Mouse (Mus musculus) layer of hippocampus, adult 2 months (tissue): ENCODE measurements around the gene Acbd6. TPM values are rescaled to one million over a fixed set of nuclear protein-coding genes. Genes with fewer than 3 reads are reported as not detected.

Experiments used
- DNase-seq, 2 experiments: peaks; one replicate each; pipeline ENCODE4 v3.0.0; 2022; ENCODE audit warnings: low spot score in 2 of 2
- H3K27ac ChIP-seq: fragments of 200-600 bp; 2 replicates; pipeline ENCODE4 v1.8.1; 2022
- H3K4me3 ChIP-seq: fragments of 200-600 bp; 2 replicates; pipeline ENCODE4 v1.8.1; 2022; ENCODE audit warnings: mild to moderate bottlenecking
- CTCF ChIP-seq: fragments of 200-600 bp; conservative IDR thresholded peaks from 2 replicates; pipeline ENCODE4 v1.8.1; 2022; ENCODE audit warnings: antibody characterized with exemption, mild to moderate bottlenecking, moderate library complexity
- total RNA-seq, 2 experiments: library from RNA; stranded (reverse); gene quantifications; 2 replicates each; pipeline ENCODE4 v1.2.3; 2021

The Acbd6 gene
- total RNA-seq, 2 experiments from 2014 or later: 88.1 to 90.1 TPM

DNA sequence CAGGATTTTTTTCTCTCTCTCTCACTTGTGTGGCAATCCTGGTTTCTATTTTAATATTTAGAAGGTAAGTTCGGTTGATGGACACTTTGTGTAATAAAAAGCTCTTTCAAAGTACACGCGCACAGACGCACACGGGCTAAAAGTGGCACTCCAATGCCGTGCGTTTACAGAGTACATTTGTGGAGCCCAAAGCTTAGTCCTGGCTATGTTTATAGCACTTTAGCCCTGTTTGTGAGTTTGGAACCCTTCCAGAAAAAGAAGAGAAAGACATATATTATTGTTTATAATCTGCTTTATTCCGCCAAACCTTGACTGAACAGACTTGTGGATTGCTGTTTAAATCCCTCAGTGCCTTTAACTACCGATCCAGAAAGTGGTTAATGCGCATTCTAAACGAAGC, 135.1 kb downstream of the Acbd6 start:
- TF ChIP-seq CTCF: no peak
- Histone ChIP-seq H3K27ac (no peak overlapping the region), H3K4me3 (no peak overlapping the region)
- DNase-seq: no peak

DNA sequence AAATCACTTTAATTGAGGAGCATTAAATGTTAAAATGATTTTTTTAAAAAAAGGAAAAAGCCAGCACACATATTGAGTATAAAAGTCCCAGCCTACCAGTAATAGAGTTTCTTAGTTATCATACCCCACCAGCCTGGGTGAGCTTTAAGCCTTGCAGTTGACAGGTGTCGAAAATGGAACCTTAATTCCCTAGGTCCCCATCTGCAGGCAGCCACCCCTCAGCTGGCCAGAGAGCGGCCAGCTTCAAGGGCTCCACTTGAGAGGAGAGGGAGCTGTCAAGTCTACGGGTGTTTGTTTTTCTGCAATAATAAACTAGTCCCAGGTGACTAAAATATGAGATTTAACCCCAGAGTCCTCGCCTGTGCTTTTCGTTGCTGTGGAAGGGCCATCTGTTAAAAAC, 135.5 kb downstream of the Acbd6 start:
- no peak for DNase-seq
- H3K27ac ChIP-seq: no peak overlapping the region
- no peak overlapping the region for H3K4me3 ChIP-seq
- no peak for TF ChIP-seq CTCF

- Histone ChIP-seq H3K4me3 (no peak overlapping the region), H3K27ac (peak overlapping the region; percentile 2; the same call in 1 of the 2 replicates)
- peak in 1 of 2 experiments; percentile 42 for DNase-seq
- no peak for TF ChIP-seq CTCF
Measured at GRCm38 (mm10) chr1:155698373-155699159, 140.6 kb downstream of the Acbd6 start.

- no peak overlapping the region for H3K4me3 ChIP-seq
- H3K27ac ChIP-seq: no peak overlapping the region
- no peak for TF ChIP-seq CTCF
- no peak for DNase-seq
Measured at GRCm38 (mm10) chr1:155700886-155701285, 143.0 kb downstream of the Acbd6 start.

DNA sequence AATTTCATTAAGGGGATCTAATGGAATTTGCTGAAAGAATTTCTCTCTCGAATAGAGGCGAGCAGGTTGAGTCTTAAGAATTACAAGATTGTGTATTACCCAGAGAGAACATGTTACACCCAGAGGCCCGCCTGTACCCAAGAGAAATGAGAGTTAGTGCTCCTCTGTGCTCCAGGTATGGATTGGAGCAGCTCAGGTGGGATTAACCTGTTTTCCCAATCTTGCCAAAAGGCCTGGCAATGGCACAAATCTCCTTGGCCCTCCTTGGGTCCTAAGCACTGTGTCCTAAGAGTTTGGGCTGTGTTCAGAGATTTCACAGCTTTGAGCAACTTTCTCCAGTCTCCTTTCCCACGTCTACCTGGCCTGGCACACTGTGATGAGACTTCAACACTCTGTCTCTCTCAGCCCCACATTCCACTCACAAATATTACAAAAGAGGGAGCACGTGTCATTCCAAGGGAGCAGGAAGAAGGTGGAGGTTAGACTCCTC, 145.3 kb downstream of the Acbd6 start:
- TF ChIP-seq CTCF: no peak
- DNase-seq: no peak
- H3K4me3 ChIP-seq: no peak overlapping the region
- H3K27ac ChIP-seq: no peak overlapping the region

DNA sequence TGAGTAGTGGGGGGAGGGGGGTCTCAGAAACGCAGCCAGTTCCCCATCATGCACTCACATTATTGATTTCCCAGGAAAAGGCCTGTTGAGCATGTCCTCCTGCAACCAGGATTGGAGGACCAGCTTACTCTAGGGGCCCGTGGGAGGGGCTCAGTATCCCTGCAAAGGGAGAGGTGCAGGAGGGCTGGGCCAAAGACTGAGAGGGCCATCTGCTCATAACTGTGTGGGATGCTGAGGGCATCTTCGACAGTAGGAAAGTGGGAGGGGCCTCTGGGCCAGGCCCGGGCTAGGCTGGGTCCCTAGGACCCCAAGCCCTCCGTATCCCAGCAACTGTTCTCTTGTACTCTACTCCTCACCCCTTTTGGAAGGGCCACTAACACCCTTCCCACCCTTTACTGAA, 146.3 kb downstream of the Acbd6 start:
- DNase-seq: no peak
- no peak for TF ChIP-seq CTCF

DNA sequence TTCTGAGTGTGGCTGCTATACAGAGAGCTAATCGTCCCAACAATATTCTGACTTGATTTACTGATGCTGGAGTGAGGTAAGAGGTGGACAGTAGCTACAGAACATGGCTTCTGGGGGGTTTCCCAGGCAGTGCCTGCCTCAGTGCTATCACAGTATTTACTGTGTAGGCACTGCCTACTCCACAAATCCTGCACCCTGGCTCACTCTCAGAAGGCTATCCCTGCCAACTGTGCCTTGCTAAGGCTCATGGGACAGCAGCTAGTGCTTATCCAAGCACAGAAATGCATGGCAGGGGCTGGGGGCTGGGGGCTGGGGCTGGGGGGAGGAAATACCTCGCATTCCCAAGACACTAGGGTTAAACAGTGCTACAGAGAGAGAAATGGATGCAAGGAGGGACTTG, 155.4 kb downstream of the Acbd6 start:
- no peak for TF ChIP-seq CTCF
- H3K27ac ChIP-seq: no peak overlapping the region
- H3K4me3 ChIP-seq: no peak overlapping the region
- DNase-seq: peak; percentile 36 to 42

More for the DNA sequence above, 146.3 kb downstream of the Acbd6 start:
- Histone ChIP-seq H3K27ac (no peak overlapping the region), H3K4me3 (no peak overlapping the region)

DNA sequence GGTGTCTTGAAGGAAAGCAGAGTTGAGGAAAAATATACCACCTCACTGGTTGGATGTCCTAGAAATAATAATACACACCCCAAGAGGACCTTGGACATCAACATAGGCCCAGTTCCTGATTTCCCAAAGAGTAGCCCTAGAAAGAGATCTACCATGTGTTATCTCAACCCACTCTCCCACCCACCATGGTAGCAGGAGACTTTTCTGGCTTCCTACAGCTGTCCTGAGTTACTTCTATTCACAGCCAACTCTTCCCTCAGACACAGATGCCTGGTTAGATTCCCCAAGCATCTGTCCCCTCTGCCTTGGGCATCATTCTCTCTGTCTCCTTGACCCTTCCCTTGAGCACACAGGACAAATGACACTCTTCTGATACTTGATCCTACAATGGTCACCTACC, 157.4 kb downstream of the Acbd6 start:
- H3K4me3 ChIP-seq: no peak overlapping the region
- DNase-seq: no peak
- no peak for TF ChIP-seq CTCF

DNA sequence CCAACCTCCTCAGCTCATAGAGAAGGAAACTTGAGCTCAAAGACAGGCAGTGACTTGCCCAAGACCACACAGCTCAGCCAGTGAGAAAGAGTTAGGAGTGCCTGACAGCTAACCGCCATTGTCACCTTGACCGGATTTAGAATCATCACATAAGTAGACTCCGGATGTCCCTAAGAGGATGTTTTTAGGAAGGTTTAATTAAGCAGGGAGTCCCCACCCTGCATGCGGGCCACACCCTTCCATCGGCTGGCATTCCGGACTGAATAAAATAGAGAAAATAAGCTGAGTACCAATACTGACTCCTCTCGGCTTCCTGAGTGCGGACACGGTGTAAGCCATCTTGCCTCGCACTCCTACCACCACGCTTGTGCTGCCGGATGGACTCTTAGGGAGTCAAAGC, 159.4 kb downstream of the Acbd6 start:
- TF ChIP-seq CTCF: no peak
- Histone ChIP-seq H3K4me3 (no peak overlapping the region), H3K27ac (no peak overlapping the region)
- no peak for DNase-seq

More for the DNA sequence above, 157.4 kb downstream of the Acbd6 start:
- no peak overlapping the region for H3K27ac ChIP-seq

DNA sequence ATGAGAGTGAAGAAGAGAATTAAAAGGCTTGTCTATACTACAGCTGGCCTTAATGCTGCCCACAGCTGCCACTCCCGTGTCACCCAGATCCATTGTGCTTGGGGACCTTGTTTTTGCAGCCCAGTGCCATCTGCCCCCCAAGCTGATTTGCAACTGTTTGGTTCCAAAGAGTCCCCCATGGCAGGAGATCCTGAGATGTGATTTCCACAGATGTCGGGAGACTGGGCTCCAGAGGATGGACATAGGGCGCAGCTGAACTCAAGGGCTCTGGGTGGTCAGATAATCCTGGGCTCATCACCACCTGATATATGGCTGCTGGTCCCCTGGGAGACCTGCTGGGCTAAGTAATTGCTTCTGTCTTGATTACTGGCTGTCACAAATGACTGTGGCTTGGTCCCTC, 160.9 kb downstream of the Acbd6 start:
- Histone ChIP-seq H3K4me3 (no peak overlapping the region), H3K27ac (no peak overlapping the region)
- TF ChIP-seq CTCF: no peak
- no peak for DNase-seq

DNA sequence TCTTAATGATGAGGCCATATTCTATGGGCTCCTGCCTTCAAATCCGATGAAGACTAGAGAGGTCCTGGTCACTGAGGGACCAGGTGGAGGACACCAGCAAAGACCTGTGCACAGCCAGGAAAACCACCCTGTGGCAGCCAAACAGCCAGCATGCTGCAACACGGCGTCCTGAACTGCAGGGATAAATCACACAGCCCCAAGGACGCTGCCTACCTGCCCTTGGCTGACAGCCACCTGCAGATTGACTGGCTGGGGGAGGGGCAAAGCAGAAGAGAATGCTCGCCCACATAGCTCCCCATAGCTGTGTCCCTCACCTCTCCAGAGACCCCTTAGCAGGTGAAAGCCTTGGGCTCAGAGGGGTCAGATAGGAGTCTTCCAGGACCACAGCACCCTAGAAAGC, 162.1 kb downstream of the Acbd6 start:
- no peak overlapping the region for H3K27ac ChIP-seq
- H3K4me3 ChIP-seq: no peak overlapping the region
- no peak for DNase-seq
- no peak for TF ChIP-seq CTCF

- H3K4me3 ChIP-seq: no peak overlapping the region
- DNase-seq: peak in 1 of 2 experiments; percentile 77
- TF ChIP-seq CTCF: peak; percentile 77
- H3K27ac ChIP-seq: no peak overlapping the region
Measured at GRCm38 (mm10) chr1:155721443-155721842, 163.5 kb downstream of the Acbd6 start.

- no peak overlapping the region for H3K4me3 ChIP-seq
- H3K27ac ChIP-seq: no peak overlapping the region
- DNase-seq: no peak
- no peak for TF ChIP-seq CTCF
Measured at GRCm38 (mm10) chr1:155722185-155722584, 164.3 kb downstream of the Acbd6 start.

DNA sequence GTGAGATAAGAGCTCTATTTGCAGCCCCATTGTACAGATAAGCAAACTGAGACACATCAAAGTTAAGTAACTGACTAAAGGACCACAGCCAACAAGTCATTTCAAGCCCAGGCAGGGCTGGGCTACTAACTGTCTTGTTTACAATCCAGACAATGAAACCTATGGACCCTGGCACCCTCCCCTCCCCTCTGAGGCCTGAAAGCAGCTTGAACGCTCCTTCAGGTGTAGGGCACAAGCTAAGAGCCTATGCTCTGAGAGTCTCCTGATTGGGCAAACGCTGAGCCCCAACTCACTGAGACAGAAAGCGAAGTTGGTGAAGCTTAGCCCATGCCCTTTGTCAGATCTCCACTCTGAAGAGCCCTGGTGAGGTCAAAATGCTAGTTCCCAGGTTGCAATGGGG, 166.4 kb downstream of the Acbd6 start:
- no peak overlapping the region for H3K4me3 ChIP-seq
- TF ChIP-seq CTCF: no peak
- no peak for DNase-seq

GRCm38 (mm10) chr1:155725876-155726275, 168.0 kb downstream of the Acbd6 start:
- DNase-seq: no peak
- TF ChIP-seq CTCF: no peak
- Histone ChIP-seq H3K4me3 (no peak overlapping the region), H3K27ac (no peak overlapping the region)

More for the DNA sequence above, 166.4 kb downstream of the Acbd6 start:
- H3K27ac ChIP-seq: no peak overlapping the region
